Mouse (Mus musculus) brain, embryonic 14.5 days (tissue): ENCODE measurements around the gene Rtkn2.

Experiments used
- CTCF ChIP-seq: fragments of 200-500 bp; IDR thresholded peaks from 2 replicates; pipeline ENCODE4 v1.5.1; 2012; ENCODE audit warnings: inconsistent platforms, mild to moderate bottlenecking, moderate library complexity, borderline replicate concordance; ENCODE audit not compliant: insufficient read depth, insufficient read length; ENCODE audit errors: extremely low read depth
- POLR2A ChIP-seq: fragments of 200-500 bp; IDR thresholded peaks from 2 replicates; pipeline ENCODE4 v1.6.1; 2012; ENCODE audit warnings: mild to moderate bottlenecking, inconsistent platforms, borderline replicate concordance; ENCODE audit not compliant: poor library complexity, insufficient read depth, insufficient read length, severe bottlenecking; ENCODE audit errors: extremely low read depth

GRCm38 (mm10) chr10:68020755-68021154, 41.4 kb downstream of the Rtkn2 start:
- TF ChIP-seq CTCF (no peak), POLR2A (no peak)
